Mouse (Mus musculus): ENCODE data around the gene Aox2. TPM values are rescaled to one million over a fixed set of nuclear protein-coding genes. Genes with fewer than 3 reads are reported as not detected.

The Aox2 gene
- polyA plus RNA-seq, 1 experiment: 0.46 TPM

DNA sequence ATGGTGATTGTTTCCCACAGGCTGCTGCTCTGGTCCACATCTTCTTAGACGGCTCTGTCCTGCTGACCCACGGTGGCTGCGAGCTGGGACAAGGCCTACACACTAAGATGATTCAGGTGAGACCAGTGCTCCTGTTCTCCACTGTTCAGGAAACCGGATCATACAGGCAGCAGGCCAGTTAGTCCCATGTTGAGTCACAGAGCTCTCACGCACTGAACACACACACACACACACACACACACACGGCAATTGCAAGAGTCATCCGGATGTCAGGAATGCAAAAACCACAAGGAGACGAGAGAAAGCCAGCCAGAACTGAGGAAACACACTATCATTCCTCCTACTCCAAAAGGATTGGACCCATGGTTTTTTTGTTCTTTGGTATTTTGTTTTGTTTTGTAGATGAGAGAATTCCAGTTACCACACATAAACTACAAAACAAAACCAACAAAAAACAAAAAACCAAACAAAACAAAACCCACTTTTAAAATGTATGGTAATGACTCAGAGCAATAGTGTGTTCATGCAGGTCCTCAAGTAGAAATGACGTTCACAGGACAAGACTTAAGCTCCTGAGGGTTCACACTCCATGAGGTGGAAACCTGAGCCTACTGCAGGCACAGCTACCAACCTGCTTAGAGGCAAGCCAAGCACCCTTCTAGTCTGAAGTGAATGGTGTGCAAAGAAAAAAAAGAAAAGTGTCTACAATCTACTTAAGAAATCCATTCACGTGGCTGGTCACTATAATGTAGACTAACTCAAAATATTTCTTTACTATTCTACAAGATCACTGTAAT, 20.7 kb upstream of the Aox2 start:
- Histone ChIP-seq H3K4me3 (ENCODE audit: control insufficient read depth, insufficient read depth, low read length) (no peak overlapping the region), H3K4me1 (replicated peaks; ENCODE audit: control insufficient read depth, insufficient read depth, low read length) (no peaks in the 10 kb centered on the region), H3K27ac (ENCODE audit: control insufficient read depth, insufficient read depth, low read length) (no peak overlapping the region), H3K36me3 (ENCODE audit: control insufficient read depth, insufficient read depth, low read length) (no peaks in the 10 kb centered on the region), H3K27me3 (ENCODE audit: control insufficient read depth, insufficient read depth, low read length) (no peaks in the 10 kb centered on the region)
- TF ChIP-seq CTCF (IDR thresholded peaks at IDR 0.05; ENCODE audit: borderline replicate concordance, control insufficient read depth, extremely low read depth, insufficient read depth, low read length, poor library complexity) (no peak), POLR2A (IDR thresholded peaks at IDR 0.05; ENCODE audit: control insufficient read depth, extremely low read depth, insufficient read depth, low read length, poor library complexity) (no peak)
- 91% methylated on average over 10 of the region's 10 CpGs for WGBS
- no peak for DNase-seq

DNA sequence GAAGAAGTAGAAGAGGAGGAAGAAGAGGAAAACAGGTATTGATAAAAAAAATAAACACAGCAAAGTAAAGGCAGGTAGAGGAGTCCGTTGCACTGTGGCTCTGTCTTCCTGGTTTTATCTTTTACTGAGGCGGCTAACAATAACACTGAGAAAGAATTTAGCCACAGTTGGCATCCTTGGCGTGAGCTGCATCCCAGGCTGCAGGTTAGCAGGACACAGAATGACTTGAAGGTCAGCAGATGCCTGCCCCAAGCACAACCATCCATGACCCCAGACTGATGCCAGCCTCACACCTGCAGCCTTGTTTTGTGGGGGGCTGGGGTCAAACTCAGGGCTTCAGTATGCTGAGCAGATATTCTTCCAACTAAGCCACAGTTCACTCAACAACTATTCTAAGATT, 17.8 kb upstream of the Aox2 start:
- Histone ChIP-seq H3K4me3 (ENCODE audit: control insufficient read depth, insufficient read depth, low read length) (no peak overlapping the region), H3K4me1 (replicated peaks; ENCODE audit: control insufficient read depth, insufficient read depth, low read length) (no peaks in the 10 kb centered on the region), H3K27me3 (ENCODE audit: control insufficient read depth, insufficient read depth, low read length) (no peaks in the 10 kb centered on the region), H3K36me3 (ENCODE audit: control insufficient read depth, insufficient read depth, low read length) (no peaks in the 10 kb centered on the region), H3K27ac (ENCODE audit: control insufficient read depth, insufficient read depth, low read length) (no peak overlapping the region)
- TF ChIP-seq POLR2A (IDR thresholded peaks at IDR 0.05; ENCODE audit: control insufficient read depth, extremely low read depth, insufficient read depth, low read length, poor library complexity): no peak
- no peak for TF ChIP-seq CTCF (IDR thresholded peaks at IDR 0.05; ENCODE audit: borderline replicate concordance, control insufficient read depth, extremely low read depth, insufficient read depth, low read length, poor library complexity)
- DNase-seq: no peak
- 76% methylated on average over 3 of the region's 3 CpGs for WGBS

DNA sequence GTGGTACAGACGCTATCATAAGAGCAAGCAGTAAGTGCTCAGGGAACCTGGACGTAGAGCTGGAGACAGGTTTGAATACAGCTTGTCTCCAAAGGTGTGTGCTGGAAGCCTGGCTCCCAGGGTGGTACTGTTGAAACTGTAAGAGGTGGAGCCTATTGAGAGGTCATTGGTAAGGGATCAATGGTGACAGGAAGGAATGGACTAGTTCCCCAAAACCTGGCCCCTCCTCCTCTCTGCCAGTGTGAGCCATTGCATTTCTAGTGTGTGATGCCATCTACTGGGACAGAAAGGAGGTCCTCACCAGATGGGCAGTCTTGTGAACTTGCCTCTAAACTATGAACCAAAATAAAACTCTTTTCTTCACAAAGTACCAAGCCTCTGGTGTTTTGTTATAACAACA, 9.9 kb upstream of the Aox2 start:
- no peaks in the 10 kb centered on the region for H3K4me1 ChIP-seq (replicated peaks; ENCODE audit: control insufficient read depth, insufficient read depth, low read length)
- no peak overlapping the region for H3K27ac ChIP-seq (ENCODE audit: control insufficient read depth, insufficient read depth, low read length)
- DNase-seq: no peak
- WGBS: 26% methylated on average over 2 of the region's 2 CpGs
- no peak overlapping the region for H3K4me3 ChIP-seq (ENCODE audit: control insufficient read depth, insufficient read depth, low read length)
- H3K36me3 ChIP-seq (ENCODE audit: control insufficient read depth, insufficient read depth, low read length): no peaks in the 10 kb centered on the region
- TF ChIP-seq CTCF (IDR thresholded peaks at IDR 0.05; ENCODE audit: borderline replicate concordance, control insufficient read depth, extremely low read depth, insufficient read depth, low read length, poor library complexity): no peak
- no peak for TF ChIP-seq POLR2A (IDR thresholded peaks at IDR 0.05; ENCODE audit: control insufficient read depth, extremely low read depth, insufficient read depth, low read length, poor library complexity)
- no peaks in the 10 kb centered on the region for H3K27me3 ChIP-seq (ENCODE audit: control insufficient read depth, insufficient read depth, low read length)

DNA sequence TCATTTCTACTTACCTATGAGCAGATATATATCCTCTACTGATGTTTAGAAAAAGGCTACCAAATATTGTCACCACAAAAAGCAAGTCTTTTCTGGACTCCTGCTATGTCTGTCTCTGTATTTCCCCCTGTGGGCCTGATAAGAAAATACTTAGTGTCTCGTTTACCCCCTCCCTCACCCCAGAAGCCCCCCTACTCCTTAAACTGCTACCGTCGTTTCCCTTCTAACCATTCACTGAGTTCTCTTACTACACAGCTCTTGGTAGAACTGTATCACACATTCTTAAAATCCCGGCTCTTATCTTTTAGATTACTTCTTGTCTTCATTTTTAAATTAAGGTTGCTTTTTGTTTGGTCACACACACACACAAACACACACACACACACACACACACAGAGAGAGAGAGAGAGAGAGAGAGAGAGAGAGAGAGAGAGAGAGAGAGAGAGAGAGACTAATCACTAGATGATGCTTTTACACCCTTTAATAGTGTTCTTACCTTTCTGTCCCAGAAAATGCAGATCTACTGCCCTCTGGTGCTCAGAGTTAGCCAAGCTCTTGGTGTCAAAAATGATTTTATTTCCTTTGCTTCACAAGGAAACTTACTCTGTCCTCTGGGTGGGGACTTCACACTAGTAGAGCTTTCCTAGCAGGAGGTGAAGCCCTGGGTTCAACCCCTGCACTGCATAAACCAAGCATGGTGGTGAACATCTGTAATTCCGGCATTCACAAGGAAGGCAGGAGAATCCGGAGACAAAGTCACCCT, 7.1 kb upstream of the Aox2 start:
- TF ChIP-seq POLR2A (IDR thresholded peaks at IDR 0.05; ENCODE audit: control insufficient read depth, extremely low read depth, insufficient read depth, low read length, poor library complexity): no peak
- TF ChIP-seq CTCF (IDR thresholded peaks at IDR 0.05; ENCODE audit: borderline replicate concordance, control insufficient read depth, extremely low read depth, insufficient read depth, low read length, poor library complexity): no peak

DNA sequence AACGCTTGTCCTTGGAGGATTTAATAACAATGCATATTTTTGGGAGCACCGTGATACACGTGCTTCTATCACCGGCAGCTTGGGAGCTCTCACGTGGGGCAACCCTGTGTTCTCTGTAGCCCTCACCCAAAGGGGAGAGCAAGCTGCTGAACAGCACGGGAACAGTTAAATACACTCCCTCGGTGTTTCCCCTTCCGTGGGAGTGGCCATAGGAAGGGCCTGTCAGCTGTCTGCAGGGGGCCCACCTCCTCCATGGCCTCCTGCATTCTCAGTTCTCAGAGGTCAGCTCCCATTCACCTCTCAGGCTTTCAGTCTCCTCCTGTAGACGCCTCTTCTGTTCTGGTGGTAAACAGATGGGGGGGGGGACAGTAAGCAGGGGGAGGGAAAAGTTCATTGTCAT, 2.2 kb upstream of the Aox2 start:
- no peak for DNase-seq
- no peaks in the 10 kb centered on the region for H3K4me1 ChIP-seq (replicated peaks; ENCODE audit: control insufficient read depth, insufficient read depth, low read length)
- no peak overlapping the region for H3K27ac ChIP-seq (ENCODE audit: control insufficient read depth, insufficient read depth, low read length)
- no peaks in the 10 kb centered on the region for H3K36me3 ChIP-seq (ENCODE audit: control insufficient read depth, insufficient read depth, low read length)
- WGBS: 53% methylated on average over 9 of the region's 9 CpGs
- H3K4me3 ChIP-seq (ENCODE audit: control insufficient read depth, insufficient read depth, low read length): no peak overlapping the region
- no peaks in the 10 kb centered on the region for H3K27me3 ChIP-seq (ENCODE audit: control insufficient read depth, insufficient read depth, low read length)
- TF ChIP-seq POLR2A (IDR thresholded peaks at IDR 0.05; ENCODE audit: control insufficient read depth, extremely low read depth, insufficient read depth, low read length, poor library complexity) (no peak), CTCF (IDR thresholded peaks at IDR 0.05; ENCODE audit: borderline replicate concordance, control insufficient read depth, extremely low read depth, insufficient read depth, low read length, poor library complexity) (no peak)

More for the DNA sequence above, 7.1 kb upstream of the Aox2 start:
- Histone ChIP-seq H3K27me3 (ENCODE audit: control insufficient read depth, insufficient read depth, low read length) (no peaks in the 10 kb centered on the region), H3K36me3 (ENCODE audit: control insufficient read depth, insufficient read depth, low read length) (no peaks in the 10 kb centered on the region), H3K4me3 (ENCODE audit: control insufficient read depth, insufficient read depth, low read length) (no peak overlapping the region), H3K27ac (ENCODE audit: control insufficient read depth, insufficient read depth, low read length) (no peak overlapping the region), H3K4me1 (replicated peaks; ENCODE audit: control insufficient read depth, insufficient read depth, low read length) (no peaks in the 10 kb centered on the region)
- DNase-seq: peak; percentile 49
- WGBS: 77% methylated on average over 6 of the region's 6 CpGs

DNA sequence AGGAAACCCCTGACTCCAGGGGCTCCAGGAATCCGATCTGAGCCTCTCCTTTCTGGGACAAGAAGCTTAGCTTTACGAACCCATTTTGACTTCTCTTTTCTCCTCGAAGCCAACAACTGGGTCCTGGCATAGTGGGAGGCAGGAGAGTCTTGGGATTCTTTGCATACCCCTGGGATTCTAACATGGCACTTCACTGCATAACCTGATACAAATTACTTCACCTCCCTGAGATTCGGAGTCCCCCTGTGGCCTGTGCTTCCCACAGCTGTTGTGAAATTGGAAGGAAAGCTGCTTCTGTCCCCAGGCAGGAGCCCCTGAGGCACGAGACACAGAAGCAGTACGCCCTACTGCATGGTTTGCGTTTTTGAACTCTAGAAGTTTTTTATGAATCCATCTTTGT, 387 bp downstream of the Aox2 start:
- WGBS: 92% methylated on average over 7 of the region's 7 CpGs
- H3K36me3 ChIP-seq (ENCODE audit: control insufficient read depth, insufficient read depth, low read length): no peaks in the 10 kb centered on the region
- no peak for DNase-seq
- H3K27me3 ChIP-seq (ENCODE audit: control insufficient read depth, insufficient read depth, low read length): no peaks in the 10 kb centered on the region
- TF ChIP-seq POLR2A (IDR thresholded peaks at IDR 0.05; ENCODE audit: control insufficient read depth, extremely low read depth, insufficient read depth, low read length, poor library complexity): no peak
- TF ChIP-seq CTCF (IDR thresholded peaks at IDR 0.05; ENCODE audit: borderline replicate concordance, control insufficient read depth, extremely low read depth, insufficient read depth, low read length, poor library complexity): no peak
- no peak overlapping the region for H3K4me3 ChIP-seq (ENCODE audit: control insufficient read depth, insufficient read depth, low read length)
- no peaks in the 10 kb centered on the region for H3K4me1 ChIP-seq (replicated peaks; ENCODE audit: control insufficient read depth, insufficient read depth, low read length)
- no peak overlapping the region for H3K27ac ChIP-seq (ENCODE audit: control insufficient read depth, insufficient read depth, low read length)

Data from thymus, adult 2 months (tissue).